Mouse (Mus musculus) liver, embryonic 16.5 days (tissue): ENCODE data around the gene Plk4. TPM values are rescaled to one million over a fixed set of nuclear protein-coding genes. Genes with fewer than 3 reads are reported as not detected.
A peak's percentile ranks its signal among the peaks of the same experiment; 100 is the strongest.

Experiments used
- ATAC-seq: fragments of 200-750 bp; cut with Nextera tagmentation; 2 replicates; pipeline ENCODE4 v1.8.0; 2017; ENCODE audit warnings: low read depth, mild to moderate bottlenecking, moderate number of reproducible peaks, moderate library complexity
- H3K27ac ChIP-seq: fragments of 300-500 bp; sonication (generic); 2 replicates; pipeline ENCODE4 v1.5.1; 2014; ENCODE audit warnings: mild to moderate bottlenecking, low read length
- H3K27me3 ChIP-seq: fragments of 300-500 bp; sonication (generic); 2 replicates; pipeline ENCODE4 v1.6.1; 2014; ENCODE audit warnings: low read depth, low read length, mixed read lengths; ENCODE audit not compliant: control insufficient read depth, insufficient read depth
- H3K36me3 ChIP-seq: fragments of 300-500 bp; sonication (generic); 2 replicates; pipeline ENCODE4 v1.6.1; 2014; ENCODE audit warnings: mild to moderate bottlenecking; ENCODE audit not compliant: control insufficient read depth, insufficient read depth
- H3K4me1 ChIP-seq: fragments of 300-500 bp; sonication (generic); 2 replicates; pipeline ENCODE4 v1.6.1; 2014; ENCODE audit warnings: low read depth, low read length, mixed read lengths; ENCODE audit not compliant: control insufficient read depth
- H3K4me2 ChIP-seq: fragments of 300-500 bp; sonication (generic); 2 replicates; pipeline ENCODE4 v1.6.1; 2014; ENCODE audit warnings: low read depth, low read length, mixed read lengths
- H3K4me3 ChIP-seq: fragments of 300-500 bp; sonication (generic); 2 replicates; pipeline ENCODE4 v1.5.1; 2014; ENCODE audit warnings: low read depth, mild to moderate bottlenecking, low read length
- H3K9ac ChIP-seq: fragments of 300-500 bp; sonication (generic); 2 replicates; pipeline ENCODE4 v1.6.1; 2014; ENCODE audit warnings: low read depth, low read length
- H3K9me3 ChIP-seq: fragments of 300-500 bp; sonication (generic); replicated peaks from 2 replicates; pipeline ENCODE4 v1.6.1; 2016; ENCODE audit warnings: low read length; ENCODE audit not compliant: control insufficient read depth
- WGBS: fragments of 180-500 bp; shearing (Covaris S2); extraction: QIAGEN DNeasy Blood & Tissue Kit; methylation state at CpG from one replicate; pipeline ENCODE4 v1.1.7; 2014; ENCODE audit not compliant: insufficient replicate concordance; 5-methylcytosine and 5-hydroxymethylcytosine counted together
- polyA plus RNA-seq: library from polyadenylated mRNA; unstranded; fragments of >200 nt; fragmentation: Nextera tagmentation; extraction: Ambion mirVana; gene quantifications from 2 replicates; pipeline ENCODE4 v1.2.1, GENCODE M21; 2015

Plk4 gene
- 29.8 and 33.3 TPM in 2 replicates for polyA plus RNA-seq

DNA sequence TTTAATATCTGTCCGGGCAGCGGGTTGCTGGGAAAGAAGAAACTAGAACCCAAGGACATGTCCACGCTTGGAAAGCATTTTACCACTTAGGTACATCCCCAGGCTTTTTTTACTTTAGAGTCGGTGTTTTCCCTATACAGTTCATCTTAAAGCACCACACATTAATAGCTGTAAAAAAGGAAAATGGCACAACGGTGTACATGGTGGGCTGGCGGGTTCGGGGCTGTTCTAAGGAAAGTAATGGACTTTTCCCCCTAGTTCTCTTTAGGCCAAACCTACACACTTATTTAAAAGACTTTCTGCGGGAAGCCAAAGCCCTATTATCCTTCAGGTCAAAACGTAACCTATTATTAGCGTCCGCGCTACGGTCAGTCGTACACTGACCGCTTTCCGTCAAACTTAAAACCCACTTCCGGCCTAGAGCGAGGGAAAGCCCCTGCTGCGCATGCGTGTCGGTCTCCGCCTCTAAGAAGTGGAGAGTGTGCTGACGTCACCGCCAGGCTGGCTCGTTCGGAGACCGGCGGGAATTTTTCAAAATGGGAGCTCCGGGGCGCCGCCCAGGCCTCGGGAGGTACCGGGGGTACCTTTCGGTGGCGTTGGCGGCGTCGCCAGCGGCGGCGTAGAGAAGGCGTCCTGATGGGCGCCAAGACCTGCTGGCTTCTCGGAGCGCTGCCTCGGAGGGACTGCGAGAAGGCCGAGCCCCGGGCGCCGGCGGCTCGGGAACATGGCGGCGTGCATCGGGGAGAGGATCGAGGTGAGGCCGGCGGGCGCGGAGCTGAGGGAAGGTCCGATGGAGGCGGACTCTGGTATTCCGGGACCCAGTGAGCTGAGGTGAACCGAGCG lies at the start of gene Plk4:
Gene Plk4 (plus strand): TSS at position 490 of the 843 bp plus-strand sequence.
- Histone ChIP-seq H3K9me3 (no peaks in the 10 kb centered on the region), H3K27me3 (no peaks in the 10 kb centered on the region), H3K4me1 (peaks cover 14% of the 10 kb centered on the region), H3K36me3 (peaks cover 4% of the 10 kb centered on the region), H3K4me3 (peak within 1 kb of the TSS; percentile 99), H3K9ac (peak within 1 kb of the TSS; percentile 97), H3K27ac (peak within 1 kb of the TSS; percentile 92), H3K4me2 (peak within 1 kb of the TSS; percentile 91)
- ATAC-seq, result peak; percentile 86
- WGBS, result 2% methylated on average over 66 of the region's 66 CpGs

DNA sequence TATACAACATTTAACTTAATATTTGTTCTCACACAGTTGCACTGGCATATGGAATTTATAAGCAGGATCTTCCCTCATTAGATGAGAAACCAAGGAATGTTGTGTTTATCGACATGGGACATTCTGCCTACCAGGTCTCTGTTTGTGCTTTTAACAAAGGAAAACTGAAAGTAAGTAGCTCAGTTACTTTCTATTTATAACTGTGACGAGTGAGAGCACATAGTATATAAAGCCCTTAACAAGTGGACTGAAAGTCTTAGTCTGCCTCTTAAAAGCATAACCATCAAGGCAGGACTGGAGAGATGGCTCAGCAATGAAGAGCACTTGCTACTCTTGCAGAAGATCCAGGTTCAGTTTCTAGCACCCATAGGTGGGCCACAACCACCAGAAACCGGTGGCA lies 39.1 kb upstream of the Plk4 start:
- H3K27ac ChIP-seq, result no peak overlapping the region
- H3K27me3 ChIP-seq, result no peaks in the 10 kb centered on the region
- no peak overlapping the region for H3K4me2 ChIP-seq
- ATAC-seq, result no peak
- no peak overlapping the region for H3K4me3 ChIP-seq
- no peak overlapping the region for H3K9ac ChIP-seq
- no peaks in the 10 kb centered on the region for H3K9me3 ChIP-seq
- no peaks in the 10 kb centered on the region for H3K4me1 ChIP-seq
- peaks cover 10% of the 10 kb centered on the region for H3K36me3 ChIP-seq
- WGBS, result 83% methylated on average over 3 of the region's 3 CpGs

GRCm38 (mm10) chr3:40761312-40761711 lies 38.5 kb upstream of the Plk4 start:
- WGBS, result 84% methylated on average over 2 of the region's 2 CpGs
- ATAC-seq, result no peak
- H3K9ac ChIP-seq, result no peak overlapping the region

DNA sequence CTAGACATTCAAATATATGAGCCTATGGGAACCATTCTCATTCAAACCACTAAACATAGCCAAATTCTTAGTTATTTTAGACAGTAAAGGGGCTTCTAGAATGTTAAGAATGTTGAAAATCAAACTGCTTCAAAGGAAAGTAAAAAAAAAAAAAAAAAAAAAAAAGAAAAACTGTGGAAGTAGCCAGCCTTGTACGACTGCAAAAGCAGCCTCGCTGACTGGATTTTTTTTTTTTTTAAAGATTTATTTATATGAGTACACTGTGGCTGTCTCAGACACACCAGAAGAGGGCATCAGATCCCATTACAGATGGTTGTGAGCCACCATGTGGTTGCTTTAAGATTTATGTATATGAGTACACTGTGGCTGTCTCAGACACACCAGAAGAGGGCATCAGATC lies 6.0 kb upstream of the Plk4 start:
- Histone ChIP-seq H3K36me3 (peaks cover 10% of the 10 kb centered on the region), H3K27ac (no peak overlapping the region), H3K9me3 (no peaks in the 10 kb centered on the region), H3K27me3 (no peaks in the 10 kb centered on the region), H3K9ac (no peak overlapping the region), H3K4me1 (peaks cover 3% of the 10 kb centered on the region; the same call in 1 of the 2 replicates), H3K4me2 (no peak overlapping the region), H3K4me3 (no peak overlapping the region)
- WGBS, result 83% methylated on average over 2 of the region's 2 CpGs
- ATAC-seq, result no peak

More at GRCm38 (mm10) chr3:40761312-40761711, 38.5 kb upstream of the Plk4 start:
- Histone ChIP-seq H3K4me2 (no peak overlapping the region), H3K27ac (no peak overlapping the region), H3K4me3 (no peak overlapping the region), H3K36me3 (peaks cover 10% of the 10 kb centered on the region), H3K4me1 (no peaks in the 10 kb centered on the region), H3K9me3 (no peaks in the 10 kb centered on the region), H3K27me3 (no peaks in the 10 kb centered on the region)

DNA sequence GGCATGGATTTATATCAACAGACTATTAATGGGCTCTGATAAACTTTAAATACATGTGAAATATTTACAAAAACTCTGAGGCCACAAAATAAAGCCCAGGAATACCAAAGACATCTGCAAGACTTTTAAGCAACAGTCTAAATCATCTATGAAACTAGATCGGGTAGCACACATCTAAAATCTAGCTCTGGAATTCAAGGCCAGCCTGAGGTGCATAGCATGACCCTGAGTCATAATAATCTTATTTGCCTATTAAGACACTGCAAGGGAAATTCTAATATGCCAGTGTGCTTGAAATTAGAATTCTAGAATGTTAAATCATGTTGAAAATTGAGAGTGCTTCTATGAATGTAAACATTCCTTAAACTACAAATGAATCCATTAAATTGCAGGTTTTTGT lies 1.8 kb upstream of the Plk4 start:
- Histone ChIP-seq H3K27me3 (no peaks in the 10 kb centered on the region), H3K36me3 (0 out of 2 replicates have a peak, but pooled peaks cover under 1% of the 10 kb centered on the region), H3K9ac (no peak overlapping the region), H3K4me1 (peaks cover 14% of the 10 kb centered on the region), H3K27ac (no peak overlapping the region), H3K9me3 (no peaks in the 10 kb centered on the region), H3K4me3 (no peak overlapping the region), H3K4me2 (no peak overlapping the region)
- no peak for ATAC-seq
- WGBS, result 56% methylated on average over 1 of the region's 1 CpGs

- H3K9ac ChIP-seq, result no peak overlapping the region
- 35% methylated on average over 7 of the region's 7 CpGs for WGBS
- no peaks in the 10 kb centered on the region for H3K27me3 ChIP-seq
- peaks cover 2% of the 10 kb centered on the region; the same call in 1 of the 2 replicates for H3K36me3 ChIP-seq
- no peaks in the 10 kb centered on the region for H3K9me3 ChIP-seq
- peaks cover 14% of the 10 kb centered on the region for H3K4me1 ChIP-seq
- H3K4me2 ChIP-seq, result peak overlapping the region; percentile 87; the same call in 1 of the 2 replicates
- ATAC-seq, result no peak
- H3K4me3 ChIP-seq, result no peak overlapping the region
- no peak overlapping the region for H3K27ac ChIP-seq
Observed at GRCm38 (mm10) chr3:40798500-40798899, 1.3 kb upstream of the Plk4 start.

GRCm38 (mm10) chr3:40800373-40800823 lies 579 bp downstream of the Plk4 start:
- Histone ChIP-seq H3K36me3 (peaks cover 11% of the 10 kb centered on the region), H3K4me2 (peak overlapping the region; percentile 91), H3K9ac (peak overlapping the region; percentile 97), H3K27me3 (no peaks in the 10 kb centered on the region), H3K4me1 (peaks cover 14% of the 10 kb centered on the region), H3K9me3 (no peaks in the 10 kb centered on the region), H3K4me3 (peak overlapping the region; percentile 99), H3K27ac (peak overlapping the region; percentile 92)
- under 1% methylated on average over 30 of the region's 37 CpGs for WGBS
- ATAC-seq, result peak; percentile 87

DNA sequence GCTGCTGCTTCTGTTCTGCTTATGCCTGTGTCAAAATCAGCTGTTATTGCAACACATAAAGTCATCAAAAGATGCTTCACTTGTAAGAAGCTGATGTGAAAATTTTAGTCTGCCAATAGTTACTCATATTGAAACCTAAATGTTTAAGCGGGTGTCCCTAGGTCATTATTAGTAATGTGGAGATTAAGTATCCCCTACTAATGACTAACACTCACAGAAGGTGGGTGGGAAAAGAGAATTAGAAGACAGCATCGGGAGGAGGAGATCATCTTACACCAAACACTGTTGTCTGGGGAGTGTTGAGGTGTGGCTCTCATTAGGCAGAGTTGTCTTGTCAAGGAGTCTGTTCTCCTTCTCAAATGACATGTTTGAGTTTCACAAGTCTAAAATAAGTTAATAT lies 7.1 kb downstream of the Plk4 start:
- no peak overlapping the region for H3K9ac ChIP-seq
- H3K9me3 ChIP-seq, result no peaks in the 10 kb centered on the region
- no peak overlapping the region for H3K27ac ChIP-seq
- peaks cover 49% of the 10 kb centered on the region for H3K36me3 ChIP-seq
- H3K27me3 ChIP-seq, result no peaks in the 10 kb centered on the region
- H3K4me2 ChIP-seq, result no peak overlapping the region
- H3K4me3 ChIP-seq, result no peak overlapping the region
- WGBS, result 59% methylated on average over 2 of the region's 2 CpGs
- no peak for ATAC-seq
- H3K4me1 ChIP-seq, result no peaks in the 10 kb centered on the region

GRCm38 (mm10) chr3:40808686-40809085 lies 8.9 kb downstream of the Plk4 start:
- H3K4me3 ChIP-seq, result no peak overlapping the region
- no peak overlapping the region for H3K9ac ChIP-seq
- no peaks in the 10 kb centered on the region for H3K9me3 ChIP-seq
- peaks cover 58% of the 10 kb centered on the region for H3K36me3 ChIP-seq
- H3K4me2 ChIP-seq, result no peak overlapping the region
- WGBS, result 89% methylated on average over 10 of the region's 10 CpGs
- H3K27ac ChIP-seq, result no peak overlapping the region
- H3K4me1 ChIP-seq, result no peaks in the 10 kb centered on the region
- H3K27me3 ChIP-seq, result no peaks in the 10 kb centered on the region
- no peak for ATAC-seq
